Mouse (Mus musculus) liver, embryonic 13.5 days (tissue): ENCODE results near the gene Cnst. TPM values are rescaled to one million over a fixed set of nuclear protein-coding genes. Genes with fewer than 3 reads are reported as not detected.

ENCODE experiments used
- polyA plus RNA-seq: library from polyadenylated mRNA; unstranded; fragments of >200 nt; fragmentation: Nextera tagmentation; extraction: Ambion mirVana; gene quantifications from 2 replicates; pipeline ENCODE4 v1.2.1, GENCODE M21; 2015

Cnst gene
- polyA plus RNA-seq, 1 experiment from 2014 or later = 10.7 TPM

Other genes starting within 250 kb of the Cnst start
- 6.6 and 7.9 TPM in 2 replicates for gene Smyd3, start 28.3 kb upstream of the Cnst start, polyA plus RNA-seq
- 17.3 and 21.4 TPM in 2 replicates for gene Tfb2m, start 103 bp upstream of the Cnst start, polyA plus RNA-seq
- 11.4 and 13.0 TPM in 2 replicates for gene Sccpdh, start 121.8 kb downstream of the Cnst start, polyA plus RNA-seq
- gene Kif28, start 198.9 kb downstream of the Cnst start, polyA plus RNA-seq = not detected in 2 replicates